ENCODE assay signal across 8 mouse cellular contexts in genomic region chr1:43898991-43899714, GRCm38 (mm10). TPM values are rescaled to one million over a fixed set of nuclear protein-coding genes. Genes with fewer than 3 reads are reported as not detected.
DNase-seq lines count a peak whose midpoint lies in the region; ATAC-seq and TF ChIP-seq lines count a peak whose summit lies in the region.

No protein-coding gene starts in this region.

- H3K79me2 ChIP-seq in MEL (ENCODE audit: control insufficient read depth, insufficient read depth, low read length, poor library complexity): no peaks in the 10 kb centered on the region

- TF ChIP-seq EP300 in MEL (IDR thresholded peaks at IDR 0.05; ENCODE audit: low read depth in 1 of 2, low read length in 2 of 2): no peak

- H3K36me3 ChIP-seq in MEL (ENCODE audit: control insufficient read depth in 1 of 2, insufficient read depth in 2 of 2, low read length in 2 of 2): no peaks in the 10 kb centered on the region
- no peaks in the 10 kb centered on the region for H3K36me3 ChIP-seq in forebrain, embryonic 15.5 days
- no peaks in the 10 kb centered on the region for H3K36me3 ChIP-seq in hindbrain, embryonic 12.5 days

- TF ChIP-seq RAD21 in MEL (IDR thresholded peaks at IDR 0.05; ENCODE audit: low read depth, low read length): peak; percentile 64

- peak; percentile 70 for DNase-seq in MEL (ENCODE audit: low read depth, low spot score)
- DNase-seq in cerebellum, adult 11-12 months: peak; percentile 73
- DNase-seq in layer of hippocampus, postnatal 10 days (ENCODE audit: low spot score in 2 of 2): peak; percentile 78 to 84
- peak; percentile 81 for DNase-seq in lung, postnatal 10 days
- peak; percentile 90 for DNase-seq in retina, embryonic 14.5 days (ENCODE audit: low spot score)
- DNase-seq in thymus, postnatal 25 days: peak; percentile 85

- H3K27ac ChIP-seq in MEL (ENCODE audit: control insufficient read depth, low read depth, low read length): no peak overlapping the region
- H3K27ac ChIP-seq in forebrain, embryonic 15.5 days (replicated peaks): 0 out of 2 replicates have a peak overlapping the region, but pooled peaks have one; percentile 21
- no peak overlapping the region for H3K27ac ChIP-seq in hindbrain, embryonic 12.5 days

- peak; percentile 73 to 83 (median 81) for TF ChIP-seq CTCF in MEL (IDR thresholded peaks at IDR 0.05 in 2 of 3, conservative IDR thresholded peaks at IDR 0.05 in 1 of 3; ENCODE audit: control insufficient read depth in 1 of 3, insufficient read depth in 1 of 3, low read depth in 2 of 3, low read length in 3 of 3, poor library complexity in 1 of 3, severe bottlenecking in 1 of 3)

- H3K27me3 ChIP-seq in MEL (ENCODE audit: control insufficient read depth in 1 of 2, insufficient read depth in 2 of 2, low read length in 2 of 2): no peaks in the 10 kb centered on the region; a peak in 1 of 4 replicates
- H3K27me3 ChIP-seq in forebrain, embryonic 15.5 days: no peaks in the 10 kb centered on the region
- no peaks in the 10 kb centered on the region for H3K27me3 ChIP-seq in hindbrain, embryonic 12.5 days

- H3K9ac ChIP-seq in MEL (ENCODE audit: control insufficient read depth, low read depth, low read length, poor library complexity, severe bottlenecking): no peak overlapping the region
- H3K9ac ChIP-seq in forebrain, embryonic 15.5 days (replicated peaks): peak overlapping the region; percentile 32
- H3K9ac ChIP-seq in hindbrain, embryonic 12.5 days: 0 out of 2 replicates have a peak overlapping the region, but pooled peaks have one; percentile 50

- H3K4me3 ChIP-seq in MEL (ENCODE audit: control insufficient read depth in 1 of 2, insufficient read depth in 1 of 2, low read depth in 2 of 2, low read length in 2 of 2): no peak overlapping the region
- peak overlapping the region; percentile 31 for H3K4me3 ChIP-seq in forebrain, embryonic 15.5 days
- peak overlapping the region; percentile 33 for H3K4me3 ChIP-seq in hindbrain, embryonic 12.5 days

- H3K4me1 ChIP-seq in MEL (ENCODE audit: control insufficient read depth in 1 of 2, insufficient read depth in 2 of 2, low read length in 2 of 2): no peaks in the 10 kb centered on the region
- peaks cover 6% of the 10 kb centered on the region for H3K4me1 ChIP-seq in forebrain, embryonic 15.5 days
- peaks cover 11% of the 10 kb centered on the region for H3K4me1 ChIP-seq in hindbrain, embryonic 12.5 days

- WGBS in forebrain, embryonic 15.5 days: 12% methylated on average over 18 of the region's 18 CpGs
- 13% methylated on average over 18 of the region's 18 CpGs for WGBS in hindbrain, embryonic 12.5 days

- TF ChIP-seq POLR2A in MEL (IDR thresholded peaks at IDR 0.05; ENCODE audit: control insufficient read depth in 1 of 2, insufficient read depth in 1 of 2, low read depth in 1 of 2, low read length in 2 of 2, poor library complexity in 1 of 2): no peak

- H3K9me3 ChIP-seq in MEL (replicated peaks; ENCODE audit: insufficient read depth, low read length): no peaks in the 10 kb centered on the region
- no peaks in the 10 kb centered on the region for H3K9me3 ChIP-seq in forebrain, embryonic 15.5 days
- no peaks in the 10 kb centered on the region for H3K9me3 ChIP-seq in hindbrain, embryonic 12.5 days (replicated peaks)

- peak; percentile 91 for ATAC-seq in forebrain, embryonic 15.5 days (replicated peaks)
- ATAC-seq in hindbrain, embryonic 12.5 days (ENCODE audit: low FRiP score): peak; percentile 85

- H3K4me2 ChIP-seq in forebrain, embryonic 15.5 days (replicated peaks): peak overlapping the region; percentile 51
- H3K4me2 ChIP-seq in hindbrain, embryonic 12.5 days (replicated peaks): peak overlapping the region; percentile 57

TF ChIP-seq in MEL, 35 proteins besides CTCF, POLR2A, EP300 and RAD21:
- TF ChIP-seq TCF12 (IDR thresholded peaks at IDR 0.05; ENCODE audit: low read depth, low read length) (no peak), ZC3H11A (IDR thresholded peaks at IDR 0.05; ENCODE audit: low read depth, low read length) (peak; percentile 49), SMC3 (IDR thresholded peaks at IDR 0.05; ENCODE audit: low read depth, low read length) (peak; percentile 88), GABPA (IDR thresholded peaks at IDR 0.05; ENCODE audit: low read depth, low read length) (no peak)

RNA-seq across cellular contexts. Expression of gene Tpp2, which starts 34.3 kb away (rescaled TPM):
- 47.4 and 52.0 TPM in 2 replicates for total RNA-seq in MEL (2012; rRNA removed)
- polyA plus RNA-seq in MEL (2012; ENCODE audit: insufficient read depth in 1 of 2, insufficient read length in 2 of 2, low read depth in 1 of 2, low replicate concordance in 2 of 2, missing spikeins in 1 of 2): 10 to 100 TPM in 1 of 2 experiments, not detected in 1; 41.1 TPM
- polyA plus RNA-seq in forebrain, embryonic 15.5 days (2015; fragmentation: Nextera tagmentation; extraction: Ambion mirVana): 55.4 and 61.2 TPM in 2 replicates
- 64.0 and 70.9 TPM in 2 replicates for polyA plus RNA-seq in hindbrain, embryonic 12.5 days (2016; fragmentation: Nextera tagmentation; extraction: Ambion mirVana)
- total RNA-seq in layer of hippocampus, postnatal 10 days (2021): 10 to 100 TPM; 55.9 to 59.9 TPM

Comparison
In these comparisons a context has a peak if more than half of its experiments do, and no peak if none do; other contexts are left out.
1. H3K4me3 ChIP-seq: peak in forebrain, embryonic 15.5 days (single experiment) and hindbrain, embryonic 12.5 days (single experiment); none in MEL (0 of 2).
2. Peak in every context shown above with its lines, with median percentiles within 50 percentile points of each other: DNase-seq.